Mouse (Mus musculus): ENCODE measurements at regions not wholly inside any gene's neighbourhood (a gene's known extent, or its start where the extent isn't known, plus 50 kb on each side); places are given as distances from the start of the nearest gene placed in this dataset.

DNA sequence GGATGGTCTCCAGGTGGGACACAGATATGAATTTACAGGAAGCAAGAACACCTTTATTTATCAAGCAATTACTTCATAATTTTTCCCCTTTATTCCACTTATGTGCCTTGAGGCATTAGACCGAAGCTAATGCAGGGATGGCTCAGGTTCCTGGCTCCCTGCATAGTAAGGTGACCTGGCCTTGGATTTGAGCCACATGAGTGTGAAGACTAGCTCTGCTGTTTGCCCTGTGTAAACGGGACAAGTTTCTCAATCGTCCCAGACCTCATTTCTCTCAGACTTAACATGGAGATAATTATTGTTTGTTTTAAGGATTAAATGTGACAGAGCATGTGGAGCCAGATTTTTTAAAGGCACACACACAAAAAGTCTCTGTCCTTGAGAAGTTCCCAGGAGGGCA, 132.2 kb upstream of the Tmpo start:
- TF ChIP-seq EP300 (IDR thresholded peaks at IDR 0.05; ENCODE audit: insufficient read depth, low read depth, low read length) (no peak), CTCF (IDR thresholded peaks at IDR 0.05; ENCODE audit: low read depth, low read length) (no peak)

Measured in ES-Bruce4 (cell line).